Mouse (Mus musculus) forebrain, embryonic 13.5 days (tissue): ENCODE measurements around the gene Hmga1. TPM values are rescaled to one million over a fixed set of nuclear protein-coding genes. Genes with fewer than 3 reads are reported as not detected.

Experiments used
- ATAC-seq: fragments of 200-750 bp; cut with Nextera tagmentation; 2 replicates; pipeline ENCODE4 v1.8.0; 2017
- H3K27ac ChIP-seq: fragments of 300-500 bp; sonication (generic); 2 replicates; pipeline ENCODE4 v1.5.1; 2015; ENCODE audit warnings: inconsistent platforms, mild to moderate bottlenecking, moderate library complexity
- H3K27me3 ChIP-seq: fragments of 300-500 bp; sonication (generic); 2 replicates; pipeline ENCODE4 v1.6.1; 2015; ENCODE audit warnings: mild to moderate bottlenecking, inconsistent platforms
- H3K36me3 ChIP-seq: fragments of 300-500 bp; sonication (generic); 2 replicates; pipeline ENCODE4 v1.6.1; 2015; ENCODE audit warnings: mild to moderate bottlenecking, inconsistent platforms; ENCODE audit not compliant: poor library complexity, severe bottlenecking
- H3K4me1 ChIP-seq: fragments of 300-500 bp; sonication (generic); 2 replicates; pipeline ENCODE4 v1.6.1; 2015; ENCODE audit warnings: inconsistent platforms
- H3K4me2 ChIP-seq: fragments of 300-500 bp; sonication (generic); 2 replicates; pipeline ENCODE4 v1.6.1; 2015; ENCODE audit warnings: inconsistent platforms, mild to moderate bottlenecking, moderate library complexity
- H3K4me3 ChIP-seq: fragments of 300-500 bp; sonication (generic); 2 replicates; pipeline ENCODE4 v1.5.1; 2015; ENCODE audit warnings: mild to moderate bottlenecking, inconsistent platforms
- H3K9ac ChIP-seq: fragments of 300-500 bp; sonication (generic); 2 replicates; pipeline ENCODE4 v1.6.1; 2015; ENCODE audit warnings: mild to moderate bottlenecking, inconsistent platforms
- H3K9me3 ChIP-seq: fragments of 300-500 bp; sonication (generic); replicated peaks from 2 replicates; pipeline ENCODE4 v1.6.1; 2016; ENCODE audit warnings: inconsistent platforms
- WGBS: fragments of 180-500 bp; shearing (Covaris S2); methylation state at CpG from one replicate; pipeline ENCODE4 v1.1.7; 2015; 5-methylcytosine and 5-hydroxymethylcytosine counted together
- polyA plus RNA-seq: library from polyadenylated mRNA; unstranded; fragments of >200 nt; fragmentation: Nextera tagmentation; extraction: Ambion mirVana; gene quantifications from 2 replicates; pipeline ENCODE4 v1.2.1, GENCODE M21; 2015

Hmga1 gene
- polyA plus RNA-seq, 1 experiment from 2014 or later: 147 TPM

DNA sequence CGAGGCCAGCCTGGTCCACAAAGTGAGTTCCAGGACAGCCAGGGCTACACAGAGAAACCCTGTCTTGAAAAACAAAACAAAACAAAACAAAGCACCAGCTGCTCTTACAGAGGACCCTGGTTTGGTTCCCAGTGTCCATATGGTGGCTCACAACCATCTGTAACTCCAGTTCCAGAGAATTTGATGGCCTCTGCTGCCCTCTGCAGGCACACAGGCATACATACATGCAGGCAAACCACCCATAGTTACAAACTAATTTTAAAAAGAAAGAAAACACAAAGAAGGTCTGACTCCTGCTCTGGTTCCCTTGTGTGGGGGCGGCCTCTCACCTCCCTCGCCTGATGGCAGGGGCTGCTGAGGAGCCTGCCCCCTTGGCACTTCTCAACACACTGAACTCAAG is 22.9 kb upstream of the Hmga1 start:
- Histone ChIP-seq H3K9ac (no peak overlapping the region), H3K9me3 (no peaks in the 10 kb centered on the region; the same call in 1 of the 2 replicates), H3K36me3 (no peaks in the 10 kb centered on the region), H3K27ac (no peak overlapping the region), H3K4me2 (no peak overlapping the region), H3K4me1 (peaks cover 4% of the 10 kb centered on the region), H3K27me3 (no peaks in the 10 kb centered on the region), H3K4me3 (no peak overlapping the region)
- 88% methylated on average over 3 of the region's 3 CpGs for WGBS
- ATAC-seq: no peak

DNA sequence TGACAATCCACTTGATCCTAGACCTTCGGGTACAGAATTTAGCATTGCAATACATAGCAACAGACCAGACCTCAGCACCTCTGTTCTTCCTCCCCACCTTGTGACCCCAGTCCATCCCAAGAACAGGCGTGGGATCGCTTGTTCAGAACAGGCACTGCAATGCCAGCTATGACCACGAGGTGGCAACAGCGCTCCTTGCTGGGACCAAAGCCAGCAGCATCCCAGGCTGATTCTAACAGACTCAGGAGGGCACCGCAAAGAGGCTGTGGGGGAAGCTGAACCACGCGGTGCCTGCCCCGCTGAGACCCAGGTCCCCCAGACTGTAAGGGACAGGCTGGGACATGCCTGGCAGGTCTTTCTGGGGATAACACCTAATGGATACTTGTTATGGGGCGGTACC is 21.6 kb upstream of the Hmga1 start:
- peaks cover 4% of the 10 kb centered on the region for H3K4me1 ChIP-seq
- no peaks in the 10 kb centered on the region for H3K36me3 ChIP-seq
- H3K4me3 ChIP-seq: no peak overlapping the region
- H3K9ac ChIP-seq: no peak overlapping the region
- H3K4me2 ChIP-seq: peak overlapping the region; percentile 19
- WGBS: 4% methylated on average over 10 of the region's 10 CpGs
- H3K9me3 ChIP-seq: no peaks in the 10 kb centered on the region; the same call in 1 of the 2 replicates
- H3K27ac ChIP-seq: no peak overlapping the region
- H3K27me3 ChIP-seq: no peaks in the 10 kb centered on the region
- peak; percentile 81 for ATAC-seq

GRCm38 (mm10) chr17:27541261-27541660 is 15.0 kb upstream of the Hmga1 start:
- H3K4me2 ChIP-seq: no peak overlapping the region
- WGBS: 87% methylated on average over 2 of the region's 2 CpGs
- no peak for ATAC-seq
- H3K9me3 ChIP-seq: no peaks in the 10 kb centered on the region
- H3K27me3 ChIP-seq: no peaks in the 10 kb centered on the region
- no peaks in the 10 kb centered on the region for H3K36me3 ChIP-seq
- no peak overlapping the region for H3K4me3 ChIP-seq
- no peaks in the 10 kb centered on the region for H3K4me1 ChIP-seq
- H3K9ac ChIP-seq: no peak overlapping the region
- no peak overlapping the region for H3K27ac ChIP-seq

DNA sequence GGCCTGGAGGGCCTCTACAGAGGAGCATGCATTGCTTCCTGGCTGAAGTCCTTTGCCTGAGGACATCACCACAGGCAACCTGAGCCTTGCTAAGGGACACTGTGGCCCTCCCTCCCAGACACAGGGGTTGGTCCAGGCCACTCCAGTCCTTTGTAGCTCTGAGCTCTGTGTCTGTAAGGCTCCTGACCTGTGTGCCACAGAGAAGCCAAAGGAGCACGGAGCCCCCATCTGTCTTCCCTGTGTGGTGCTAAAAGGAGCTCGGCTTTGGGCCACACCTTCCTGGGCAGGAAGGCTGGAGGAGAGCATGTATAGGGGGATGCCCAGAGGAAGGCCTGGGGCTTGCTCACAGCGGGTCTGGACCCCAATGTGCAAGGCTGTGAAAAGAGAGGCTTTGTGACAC is 14.3 kb upstream of the Hmga1 start:
- ATAC-seq: no peak
- H3K9ac ChIP-seq: no peak overlapping the region
- no peak overlapping the region for H3K4me3 ChIP-seq
- H3K27me3 ChIP-seq: no peaks in the 10 kb centered on the region
- no peaks in the 10 kb centered on the region for H3K36me3 ChIP-seq
- H3K9me3 ChIP-seq: no peaks in the 10 kb centered on the region
- H3K4me2 ChIP-seq: no peak overlapping the region
- H3K4me1 ChIP-seq: no peaks in the 10 kb centered on the region
- WGBS: 82% methylated on average over 3 of the region's 3 CpGs
- no peak overlapping the region for H3K27ac ChIP-seq

DNA sequence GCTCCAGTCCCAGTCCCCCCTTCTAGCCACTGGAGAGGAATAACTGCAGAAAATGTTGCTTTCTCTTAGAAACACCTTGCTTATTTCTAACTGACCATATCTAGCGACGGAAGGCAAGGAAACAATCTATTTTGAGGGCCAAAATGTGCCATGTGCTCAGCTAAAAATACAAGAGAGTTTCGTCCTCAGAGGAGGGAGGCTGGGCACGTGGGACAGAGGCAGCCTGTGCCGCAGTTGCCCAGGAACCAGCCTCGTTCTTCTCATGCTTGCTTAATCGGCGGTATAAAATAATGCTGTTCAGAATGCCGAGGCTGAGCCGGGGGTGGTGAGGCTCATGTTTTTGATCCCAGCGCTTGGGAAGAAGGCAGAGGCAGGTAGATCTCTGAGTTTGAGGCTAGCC is 11.7 kb upstream of the Hmga1 start:
- Histone ChIP-seq H3K4me2 (no peak overlapping the region), H3K36me3 (no peaks in the 10 kb centered on the region), H3K27me3 (no peaks in the 10 kb centered on the region), H3K4me1 (peaks cover 12% of the 10 kb centered on the region), H3K9ac (no peak overlapping the region), H3K9me3 (no peaks in the 10 kb centered on the region), H3K27ac (no peak overlapping the region), H3K4me3 (no peak overlapping the region)
- WGBS: 83% methylated on average over 11 of the region's 11 CpGs
- no peak for ATAC-seq

- Histone ChIP-seq H3K4me1 (peaks cover 14% of the 10 kb centered on the region), H3K9ac (no peak overlapping the region), H3K27me3 (no peaks in the 10 kb centered on the region), H3K36me3 (no peaks in the 10 kb centered on the region), H3K4me3 (no peak overlapping the region), H3K9me3 (no peaks in the 10 kb centered on the region), H3K27ac (no peak overlapping the region), H3K4me2 (no peak overlapping the region)
- 52% methylated on average over 12 of the region's 12 CpGs for WGBS
- no peak for ATAC-seq
These were observed 10.3 kb upstream of the Hmga1 start for GRCm38 (mm10) chr17:27545991-27546390.

GRCm38 (mm10) chr17:27546574-27547085 is 9.7 kb upstream of the Hmga1 start:
- no peaks in the 10 kb centered on the region for H3K36me3 ChIP-seq
- no peaks in the 10 kb centered on the region for H3K9me3 ChIP-seq
- no peaks in the 10 kb centered on the region for H3K27me3 ChIP-seq
- no peak for ATAC-seq
- no peak overlapping the region for H3K4me2 ChIP-seq
- H3K4me3 ChIP-seq: no peak overlapping the region
- no peak overlapping the region for H3K9ac ChIP-seq
- no peak overlapping the region for H3K27ac ChIP-seq
- peaks cover 14% of the 10 kb centered on the region for H3K4me1 ChIP-seq
- 68% methylated on average over 7 of the region's 7 CpGs for WGBS

DNA sequence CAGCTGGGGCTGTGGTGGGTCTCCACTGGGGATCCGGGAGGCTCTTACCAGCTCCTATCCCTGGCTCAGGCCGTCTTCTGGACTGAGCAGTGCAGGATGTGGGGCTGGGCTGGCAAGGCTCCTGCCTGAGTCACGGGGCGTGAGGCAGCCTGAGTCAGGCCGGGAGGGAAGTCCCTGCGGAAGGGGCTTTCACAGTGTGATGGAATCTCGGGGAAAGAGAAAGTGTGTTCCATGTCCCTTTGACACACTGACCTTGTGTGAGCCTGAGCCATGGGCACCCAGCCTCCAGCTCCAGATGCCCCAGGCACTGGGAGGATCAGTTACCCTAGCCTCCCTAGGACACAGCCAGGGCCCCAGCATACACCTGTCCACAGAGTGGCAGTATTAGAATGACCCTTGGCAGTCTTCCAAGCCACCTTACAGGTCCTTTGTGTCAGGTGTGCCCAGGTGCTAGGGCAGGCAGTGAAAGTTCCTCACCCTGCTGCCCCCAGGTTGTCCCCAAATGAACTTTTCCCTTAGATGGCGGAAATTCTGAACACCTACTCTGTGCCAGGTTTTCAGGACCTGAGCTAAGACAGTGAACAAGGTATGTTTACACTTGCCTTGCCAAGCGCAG is 8.9 kb upstream of the Hmga1 start:
- ATAC-seq: no peak
- WGBS: 75% methylated on average over 9 of the region's 9 CpGs

DNA sequence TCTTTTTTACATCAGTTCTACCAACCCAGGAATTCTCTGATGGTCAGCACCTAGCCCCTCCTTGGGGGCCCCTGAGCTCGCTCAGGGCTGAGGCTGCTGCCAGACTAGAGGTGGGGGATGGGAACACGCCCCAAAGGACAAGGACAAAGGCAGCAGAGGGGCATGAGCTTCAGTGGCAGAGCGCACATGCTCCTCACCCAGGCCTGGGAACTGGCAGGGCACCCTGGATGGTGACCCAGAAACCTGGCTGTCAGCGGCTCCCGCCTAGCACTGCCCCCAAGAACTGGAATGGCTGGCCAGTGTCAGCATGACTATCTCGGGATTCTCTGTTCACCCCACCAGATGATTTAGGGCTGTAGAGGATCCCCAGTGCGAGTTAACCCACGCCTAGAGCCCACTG is 7.1 kb upstream of the Hmga1 start:
- Histone ChIP-seq H3K4me3 (no peak overlapping the region), H3K27me3 (no peaks in the 10 kb centered on the region), H3K9ac (peak overlapping the region; percentile 30), H3K4me2 (no peak overlapping the region), H3K27ac (0 out of 2 replicates have a peak overlapping the region, but pooled peaks have one; percentile 19), H3K9me3 (no peaks in the 10 kb centered on the region), H3K36me3 (no peaks in the 10 kb centered on the region), H3K4me1 (peaks cover 14% of the 10 kb centered on the region)
- WGBS: 37% methylated on average over 8 of the region's 8 CpGs
- ATAC-seq: no peak

More for the DNA sequence above, 8.9 kb upstream of the Hmga1 start:
- H3K4me2 ChIP-seq: no peak overlapping the region
- H3K27ac ChIP-seq: no peak overlapping the region
- no peak overlapping the region for H3K9ac ChIP-seq
- H3K36me3 ChIP-seq: no peaks in the 10 kb centered on the region
- H3K4me3 ChIP-seq: no peak overlapping the region
- H3K4me1 ChIP-seq: peaks cover 14% of the 10 kb centered on the region
- H3K27me3 ChIP-seq: no peaks in the 10 kb centered on the region
- no peaks in the 10 kb centered on the region for H3K9me3 ChIP-seq

DNA sequence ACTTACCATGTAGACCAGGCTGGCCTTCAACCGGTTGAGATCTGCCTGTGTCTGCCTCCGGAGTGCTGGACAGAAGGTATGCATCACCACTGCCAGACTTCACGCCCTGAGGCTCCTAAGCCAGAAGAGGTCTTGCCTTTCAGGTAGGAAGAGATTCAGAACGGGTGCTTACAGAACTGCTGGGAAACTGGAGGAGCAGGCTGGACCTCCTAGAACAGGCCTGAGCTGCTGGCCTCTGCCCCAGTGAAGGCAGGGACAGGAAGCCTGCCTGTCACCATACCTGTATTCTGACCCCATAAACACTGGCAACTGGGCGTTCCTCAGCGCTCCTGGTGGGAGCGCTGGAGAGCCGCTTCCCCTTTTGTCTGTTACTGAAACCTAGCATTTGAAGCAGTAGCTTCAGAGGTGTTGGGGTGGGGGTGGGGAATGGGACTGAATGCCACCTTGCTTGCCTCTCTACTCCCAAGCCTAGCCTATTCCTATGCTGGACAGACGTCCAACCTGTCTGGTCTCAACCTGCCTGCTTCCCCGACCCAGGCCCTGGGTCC is 4.8 kb upstream of the Hmga1 start:
- no peak overlapping the region for H3K9ac ChIP-seq
- H3K4me3 ChIP-seq: no peak overlapping the region
- peaks cover 34% of the 10 kb centered on the region for H3K4me1 ChIP-seq
- H3K4me2 ChIP-seq: no peak overlapping the region
- no peaks in the 10 kb centered on the region for H3K36me3 ChIP-seq
- no peak overlapping the region for H3K27ac ChIP-seq
- H3K27me3 ChIP-seq: no peaks in the 10 kb centered on the region; the same call in 1 of the 2 replicates
- no peaks in the 10 kb centered on the region for H3K9me3 ChIP-seq
- 68% methylated on average over 10 of the region's 10 CpGs for WGBS
- ATAC-seq: no peak

- Histone ChIP-seq H3K4me1 (peaks cover 37% of the 10 kb centered on the region), H3K4me2 (no peak overlapping the region), H3K36me3 (no peaks in the 10 kb centered on the region), H3K27ac (no peak overlapping the region), H3K9me3 (no peaks in the 10 kb centered on the region), H3K9ac (no peak overlapping the region), H3K27me3 (no peaks in the 10 kb centered on the region; the same call in 1 of the 2 replicates), H3K4me3 (no peak overlapping the region)
- no peak for ATAC-seq
- 84% methylated on average over 23 of the region's 23 CpGs for WGBS
These were observed 3.8 kb upstream of the Hmga1 start for GRCm38 (mm10) chr17:27552215-27553201.
